Mouse (Mus musculus) urinary bladder, postnatal 10 days (tissue): Measurements from ENCODE around the gene Senp3.
"Not testable (repeated sequence)": the region's sequence is repeated elsewhere in the genome, so short reads cannot be mapped to it uniquely, and the experiment has no call there.

Experiments used
- DNase-seq: peaks from one replicate; pipeline ENCODE4 v3.0.0; 2022; ENCODE audit warnings: low spot score

Gene Senp3

GRCm38 (mm10) chr11:69654760-69655159 lies 27.1 kb downstream of the Senp3 start:
- DNase-seq = no peak

- DNase-seq = no peak
Measured at GRCm38 (mm10) chr11:69653399-69653798, 28.5 kb downstream of the Senp3 start.

GRCm38 (mm10) chr11:69645860-69646259 lies 36.0 kb downstream of the Senp3 start:
- no peak for DNase-seq

- DNase-seq = no peak
Measured at GRCm38 (mm10) chr11:69635471-69635870, 46.4 kb downstream of the Senp3 start.

- DNase-seq = no peak
Measured at GRCm38 (mm10) chr11:69633128-69633866, 48.6 kb downstream of the Senp3 start.

GRCm38 (mm10) chr11:69632284-69633089 lies 49.4 kb downstream of the Senp3 start, which contains the start of gene Fxr2:
Gene Fxr2 (plus strand): TSS chr11:69632990.
- DNase-seq = peak; percentile 100

- no peak for DNase-seq
Measured at GRCm38 (mm10) chr11:69629802-69630201, 52.1 kb downstream of the Senp3 start.

GRCm38 (mm10) chr11:69628286-69628685 lies 53.6 kb downstream of the Senp3 start:
- no peak for DNase-seq

- DNase-seq = not testable (repeated sequence)
Measured at GRCm38 (mm10) chr11:69624339-69624738, 57.5 kb downstream of the Senp3 start.
